18 mouse cellular contexts compared by ENCODE assay signal in the genomic region with DNA sequence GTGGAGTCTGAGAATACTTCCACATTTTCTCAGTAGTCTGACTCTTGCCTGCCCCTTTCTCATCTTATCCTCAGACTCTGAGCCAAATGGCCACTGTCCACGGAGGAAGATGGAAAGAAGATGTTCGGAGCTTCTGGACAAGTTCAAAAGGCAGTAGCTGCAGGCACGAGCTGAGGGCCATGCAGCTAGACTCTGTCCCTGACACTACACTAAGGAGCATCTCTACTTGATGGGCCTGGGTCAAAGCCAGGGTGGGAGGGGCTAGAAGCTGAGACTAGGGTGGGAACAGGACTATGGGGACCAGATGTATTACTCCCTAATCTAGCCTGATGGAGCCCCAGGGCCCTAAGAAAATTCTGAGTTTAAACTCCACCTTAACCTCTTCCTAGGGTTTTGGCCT.
DNase-seq lines count a peak whose midpoint lies in the region; ATAC-seq and TF ChIP-seq lines count a peak whose summit lies in the region.
"Had no signal": no experiment of that assay in that cellular context is flagged by ENCODE, and none has a peak within 500 bp of the region (broad histone marks: within the 10 kb centered on the region; RNA-seq: fewer than 3 reads in every experiment).

No protein-coding gene starts in this region.

- 56% methylated on average over 3 of the region's 3 CpGs for WGBS in kidney, embryonic 16.5 days
- WGBS in midbrain, embryonic 11.5 days = 80% methylated on average over 3 of the region's 3 CpGs
- WGBS in midbrain, postnatal 0 days = 78% methylated on average over 3 of the region's 3 CpGs

- H3K9ac ChIP-seq in kidney, embryonic 16.5 days (replicated peaks; ENCODE audit: low read length) = no peak overlapping the region
- H3K9ac ChIP-seq in midbrain, embryonic 11.5 days (ENCODE audit: low read length) = no peak overlapping the region
- no peak overlapping the region for H3K9ac ChIP-seq in midbrain, postnatal 0 days (replicated peaks; ENCODE audit: low read length, poor library complexity, severe bottlenecking)
- H3K9ac ChIP-seq: embryonic facial prominence, embryonic 12.5 days; forebrain, embryonic 15.5 days had no signal

- no peak for TF ChIP-seq CTCF in midbrain, postnatal 0 days (IDR thresholded peaks at IDR 0.05)

- H3K4me2 ChIP-seq in kidney, embryonic 16.5 days (replicated peaks; ENCODE audit: low read depth, low read length) = no peak overlapping the region
- H3K4me2 ChIP-seq in midbrain, embryonic 11.5 days = no peak overlapping the region
- no peak overlapping the region for H3K4me2 ChIP-seq in midbrain, postnatal 0 days (ENCODE audit: low read depth, low read length, poor library complexity, severe bottlenecking)
- H3K4me2 ChIP-seq: embryonic facial prominence, embryonic 12.5 days; forebrain, embryonic 15.5 days had no signal

- H3K27me3 ChIP-seq in kidney, embryonic 16.5 days (ENCODE audit: insufficient read depth, low read length) = no peaks in the 10 kb centered on the region
- no peaks in the 10 kb centered on the region for H3K27me3 ChIP-seq in midbrain, embryonic 11.5 days (ENCODE audit: control insufficient read depth, insufficient read depth, low read length)
- no peaks in the 10 kb centered on the region for H3K27me3 ChIP-seq in midbrain, postnatal 0 days (ENCODE audit: insufficient read depth, low read length)
- H3K27me3 ChIP-seq: embryonic facial prominence, embryonic 12.5 days; forebrain, embryonic 15.5 days had no signal

- no peak overlapping the region for H3K27ac ChIP-seq in kidney, embryonic 16.5 days (ENCODE audit: low read length)
- no peak overlapping the region for H3K27ac ChIP-seq in midbrain, embryonic 11.5 days (ENCODE audit: low read depth, low read length)
- H3K27ac ChIP-seq in midbrain, postnatal 0 days (ENCODE audit: low read depth, low read length) = no peak overlapping the region
- H3K27ac ChIP-seq: embryonic facial prominence, embryonic 12.5 days; forebrain, embryonic 15.5 days; heart, embryonic 10.5 days had no signal

- no peaks in the 10 kb centered on the region for H3K4me1 ChIP-seq in kidney, embryonic 16.5 days (ENCODE audit: insufficient read depth, low read length)
- no peaks in the 10 kb centered on the region for H3K4me1 ChIP-seq in midbrain, embryonic 11.5 days (ENCODE audit: control insufficient read depth, insufficient read depth, low read length)
- no peaks in the 10 kb centered on the region for H3K4me1 ChIP-seq in midbrain, postnatal 0 days (ENCODE audit: insufficient read depth, low read length)
- H3K4me1 ChIP-seq: embryonic facial prominence, embryonic 12.5 days; forebrain, embryonic 15.5 days had no signal

- H3K36me3 ChIP-seq in kidney, embryonic 16.5 days (ENCODE audit: insufficient read depth, low read length) = no peaks in the 10 kb centered on the region
- H3K36me3 ChIP-seq in midbrain, embryonic 11.5 days (ENCODE audit: control insufficient read depth, insufficient read depth, low read length) = no peaks in the 10 kb centered on the region
- H3K36me3 ChIP-seq in midbrain, postnatal 0 days (ENCODE audit: insufficient read depth, low read length) = no peaks in the 10 kb centered on the region
- H3K36me3 ChIP-seq: embryonic facial prominence, embryonic 12.5 days; forebrain, embryonic 15.5 days; heart, embryonic 10.5 days had no signal

- H3K4me3 ChIP-seq in kidney, embryonic 16.5 days (ENCODE audit: low read length) = no peak overlapping the region
- H3K4me3 ChIP-seq in midbrain, embryonic 11.5 days (ENCODE audit: low read depth, low read length) = no peak overlapping the region
- H3K4me3 ChIP-seq in midbrain, postnatal 0 days (ENCODE audit: low read depth, low read length) = no peak overlapping the region
- H3K4me3 ChIP-seq: embryonic facial prominence, embryonic 12.5 days; forebrain, embryonic 15.5 days; heart, embryonic 10.5 days had no signal

- DNase-seq in kidney, adult 18-20 months = no peak
- DNase-seq in kidney, postnatal 4 days = peak; percentile 62 to 68
- no peak for DNase-seq in kidney, adult 11 months
- peak; percentile 44 for DNase-seq in midbrain, embryonic 11.5 days (ENCODE audit: low spot score, missing footprints)
- no peak for DNase-seq in midbrain, postnatal 0 days (ENCODE audit: low spot score)
- DNase-seq in lung, postnatal 10 days = peak; percentile 24
- no peak for DNase-seq in yolk sac, embryonic 10.5 days (ENCODE audit: low spot score)
- DNase-seq: adrenal gland, postnatal 10 days; cerebellum, adult 11 months; cerebellum, adult 9-10 months; cerebellum, postnatal 25 days; gastrocnemius, postnatal 36 days; heart, adult 11 months; heart, postnatal 14 days had no signal

- H3K9me3 ChIP-seq in kidney, embryonic 16.5 days (ENCODE audit: low read length) = no peaks in the 10 kb centered on the region
- no peaks in the 10 kb centered on the region for H3K9me3 ChIP-seq in midbrain, embryonic 11.5 days (ENCODE audit: control insufficient read depth, low read length)
- no peaks in the 10 kb centered on the region for H3K9me3 ChIP-seq in midbrain, postnatal 0 days (ENCODE audit: low read length)
- H3K9me3 ChIP-seq: embryonic facial prominence, embryonic 12.5 days; forebrain, embryonic 15.5 days; heart, embryonic 10.5 days had no signal

- ATAC-seq in kidney, embryonic 16.5 days (ENCODE audit: low FRiP score, low TSS enrichment) = 0 out of 2 replicates have a peak, but pooled peaks have one; percentile 37
- no peak for ATAC-seq in midbrain, embryonic 11.5 days (ENCODE audit: low FRiP score)
- ATAC-seq in midbrain, postnatal 0 days (ENCODE audit: low FRiP score) = no peak
- ATAC-seq: forebrain, embryonic 15.5 days had no signal

Comparison
In these comparisons a context has a peak if more than half of its experiments do, and no peak if none do; other contexts are left out.
1. DNase-seq: peak in kidney, postnatal 4 days (2 of 2), midbrain, embryonic 11.5 days (single experiment) and lung, postnatal 10 days (single experiment); none in kidney, adult 18-20 months (single experiment), kidney, adult 11 months (single experiment), midbrain, postnatal 0 days (single experiment) and yolk sac, embryonic 10.5 days (single experiment).